Mouse (Mus musculus): ENCODE results near the gene Dclk2.

Gene Dclk2

GRCm38 (mm10) chr3:86754595-86755557 lies 165.8 kb downstream of the Dclk2 start:
- no peak for DNase-seq

- DNase-seq, result no peak
Measured at GRCm38 (mm10) chr3:86754178-86754577, 166.5 kb downstream of the Dclk2 start.

DNA sequence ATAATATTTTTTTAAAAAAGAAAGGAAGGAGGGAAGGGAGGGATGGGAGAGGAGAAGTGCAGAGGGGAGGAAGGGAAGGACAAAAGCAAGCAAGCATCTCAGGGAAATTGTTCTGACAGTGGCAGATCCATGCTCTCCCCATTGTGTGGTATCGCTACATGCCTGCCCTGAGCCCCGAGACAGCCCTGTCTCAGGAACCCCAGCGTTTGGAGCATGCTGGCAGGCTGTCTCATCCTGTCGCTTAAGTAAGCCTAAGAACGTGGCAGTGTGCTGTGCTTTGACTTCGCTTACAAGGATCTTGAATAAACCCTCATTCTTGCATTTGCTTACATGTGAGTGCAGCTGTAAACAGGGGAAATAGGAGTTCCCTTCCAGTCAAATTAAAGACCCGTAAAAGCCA lies 170.0 kb downstream of the Dclk2 start:
- DNase-seq, result no peak

- no peak for DNase-seq
Measured at GRCm38 (mm10) chr3:86745769-86746512, 174.7 kb downstream of the Dclk2 start.

GRCm38 (mm10) chr3:86745348-86745747 lies 175.3 kb downstream of the Dclk2 start:
- DNase-seq, result peak in 1 of 2 experiments; percentile 21

- no peak for DNase-seq
Measured at GRCm38 (mm10) chr3:86739745-86740144, 180.9 kb downstream of the Dclk2 start.

GRCm38 (mm10) chr3:86738831-86739230 lies 181.8 kb downstream of the Dclk2 start:
- DNase-seq, result no peak
